Mouse (Mus musculus): Measurements from ENCODE around the gene Dkk2.
"Not testable (repeated sequence)": the region's sequence is repeated elsewhere in the genome, so short reads cannot be mapped to it uniquely, and the experiment has no call there.

Dkk2 gene

DNA sequence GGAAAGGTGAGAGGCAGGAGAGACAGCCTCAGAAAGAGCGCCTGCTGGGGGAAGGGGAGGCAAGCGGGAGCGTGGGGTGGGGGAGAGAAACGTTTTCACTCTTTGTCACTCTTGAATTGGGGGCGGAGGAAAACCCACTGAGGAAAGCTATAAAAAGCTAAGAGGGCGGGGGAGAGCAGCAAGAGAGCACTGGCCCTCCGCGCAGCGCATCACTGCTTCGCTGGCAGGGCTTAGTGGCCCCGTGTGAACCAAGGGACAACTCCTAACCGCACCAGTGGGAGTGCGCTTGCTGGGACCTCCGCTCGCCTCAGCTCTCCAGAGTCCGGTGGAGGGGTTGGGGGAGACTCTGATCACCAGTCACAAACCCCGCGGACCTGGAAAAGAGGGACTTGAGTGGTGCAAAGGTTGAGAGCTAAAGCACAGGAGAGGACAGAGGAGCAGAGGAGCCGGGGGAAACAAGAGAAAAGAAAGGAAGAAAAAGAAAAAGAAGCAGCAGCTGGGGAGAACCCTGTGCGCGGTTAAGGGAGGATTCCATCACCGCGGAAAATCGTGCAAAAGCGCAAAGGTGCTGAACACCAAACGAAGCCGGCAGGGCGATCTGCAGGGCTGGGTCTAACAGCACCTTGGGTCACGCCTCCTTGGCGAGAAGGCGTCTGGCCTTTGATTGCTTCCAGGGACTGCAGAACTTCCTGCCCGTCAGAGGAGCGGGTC lies at the start of gene Dkk2:
Dkk2 (plus strand) TSS at position 181 of the 711 bp plus-strand sequence.
- peak; percentile 70 for DNase-seq (ENCODE audit: low read depth)

- DNase-seq (ENCODE audit: low read depth), result peak; percentile 87
Measured at GRCm38 (mm10) chr3:132036704-132037103, 48.4 kb upstream of the Dkk2 start.

GRCm38 (mm10) chr3:132037670-132038069 lies 47.4 kb upstream of the Dkk2 start:
- peak; percentile 96 for DNase-seq (ENCODE audit: low read depth)

DNA sequence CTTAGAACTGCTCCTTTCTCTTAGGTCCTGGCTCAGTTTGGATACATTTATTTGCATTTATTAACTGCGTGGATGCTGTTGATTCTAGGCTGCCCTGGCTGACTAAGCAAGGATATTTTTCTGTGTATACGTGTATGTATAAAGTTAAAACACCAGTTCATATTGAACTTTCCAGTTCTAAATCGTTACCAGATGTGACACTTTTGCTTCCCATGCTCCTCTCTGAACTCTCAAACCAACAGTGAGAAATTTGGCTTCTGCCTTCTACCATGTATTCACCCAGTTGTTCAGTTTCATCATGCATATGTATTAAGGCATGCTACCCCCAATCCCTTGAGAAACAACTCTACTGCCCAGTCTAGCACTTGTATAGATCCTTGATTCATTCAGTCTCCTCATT lies 45.0 kb upstream of the Dkk2 start:
- no peak for DNase-seq (ENCODE audit: low read depth)

GRCm38 (mm10) chr3:132050884-132051457 lies 34.1 kb upstream of the Dkk2 start:
- DNase-seq (ENCODE audit: low read depth), result peak; percentile 48

GRCm38 (mm10) chr3:132062816-132063215 lies 22.3 kb upstream of the Dkk2 start:
- not testable (repeated sequence) for DNase-seq (ENCODE audit: low read depth)

- DNase-seq (ENCODE audit: low read depth), result no peak
Measured at GRCm38 (mm10) chr3:132063374-132063773, 21.7 kb upstream of the Dkk2 start.

DNA sequence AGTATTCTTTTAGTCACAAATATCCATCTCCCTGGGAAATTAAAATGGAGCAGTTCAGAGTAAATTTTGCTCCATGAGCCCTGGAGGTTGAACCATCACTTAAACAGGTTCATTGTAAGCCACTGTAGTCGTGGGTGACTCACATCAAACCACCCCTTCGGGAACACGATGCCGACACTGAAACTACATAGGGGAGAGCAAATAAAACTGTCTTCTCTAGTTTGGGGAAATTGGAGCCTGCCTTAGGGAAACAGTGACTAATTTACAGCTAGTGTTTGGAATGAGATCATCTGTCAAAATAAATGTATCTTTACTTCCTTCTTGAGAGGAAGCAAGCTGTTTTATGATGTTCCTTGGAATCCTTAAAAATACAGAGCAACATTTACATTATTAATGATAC lies 21.1 kb upstream of the Dkk2 start:
- peak; percentile 28 for DNase-seq (ENCODE audit: low read depth)

DNA sequence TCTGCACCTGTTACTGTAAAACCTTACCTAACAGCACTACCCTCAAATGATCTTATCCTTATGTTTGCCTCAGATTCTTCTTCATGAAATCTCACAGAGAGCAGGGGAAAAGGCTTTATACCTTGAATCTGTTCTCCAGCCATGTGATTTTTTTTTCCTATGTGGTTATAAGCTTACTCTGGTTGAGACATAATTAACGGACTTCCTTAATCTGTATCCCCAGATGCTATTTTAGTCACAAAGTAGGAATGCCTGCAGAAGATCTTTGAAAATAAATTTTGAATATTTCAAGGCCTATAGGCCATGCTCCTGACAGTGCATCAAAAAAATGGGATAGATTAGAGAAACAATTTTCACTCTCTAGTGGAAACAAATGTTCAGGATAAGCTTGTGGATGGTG lies 20.2 kb upstream of the Dkk2 start:
- DNase-seq (ENCODE audit: low read depth), result no peak

DNA sequence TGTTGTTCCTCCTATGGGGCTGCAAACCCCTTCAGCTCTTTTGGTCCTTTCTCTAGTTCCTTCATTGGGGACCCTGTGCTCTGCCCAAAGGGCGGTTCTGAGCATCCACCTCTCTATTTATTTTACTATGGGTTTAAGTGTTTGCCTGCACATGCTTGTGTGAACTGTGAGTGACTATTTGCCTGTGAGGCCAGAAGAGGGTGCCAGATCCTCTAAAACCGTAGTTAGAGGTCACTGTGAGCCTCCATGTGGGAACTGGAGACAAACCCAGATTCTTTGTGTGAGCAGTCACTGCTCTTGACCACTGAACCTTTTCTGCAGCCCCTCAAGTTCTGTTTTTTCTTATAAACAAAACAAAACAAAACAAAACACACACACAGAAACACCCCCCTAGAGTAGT lies 14.1 kb upstream of the Dkk2 start:
- DNase-seq (ENCODE audit: low read depth), result peak; percentile 50

DNA sequence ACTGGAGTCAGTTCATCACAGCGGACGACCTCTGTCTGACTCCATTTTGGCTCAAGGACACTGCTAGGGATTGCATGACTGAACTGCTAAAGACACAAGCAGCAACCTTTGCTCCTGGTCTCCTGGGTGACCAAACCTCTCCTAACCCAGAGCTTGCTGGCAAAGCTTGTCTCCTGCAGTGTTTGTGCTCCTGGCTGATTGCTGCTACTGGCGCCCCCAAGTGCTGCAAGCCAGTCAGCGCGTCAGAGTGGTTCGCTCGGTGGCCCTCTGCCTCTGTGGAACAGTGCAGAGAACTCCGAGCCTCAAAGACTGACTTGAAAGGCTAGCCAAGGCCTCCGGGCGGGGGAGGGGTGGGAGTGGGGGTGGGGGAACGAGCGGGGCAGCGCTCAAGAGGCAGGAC lies 1.1 kb upstream of the Dkk2 start:
- DNase-seq (ENCODE audit: low read depth), result peak; percentile 90

DNA sequence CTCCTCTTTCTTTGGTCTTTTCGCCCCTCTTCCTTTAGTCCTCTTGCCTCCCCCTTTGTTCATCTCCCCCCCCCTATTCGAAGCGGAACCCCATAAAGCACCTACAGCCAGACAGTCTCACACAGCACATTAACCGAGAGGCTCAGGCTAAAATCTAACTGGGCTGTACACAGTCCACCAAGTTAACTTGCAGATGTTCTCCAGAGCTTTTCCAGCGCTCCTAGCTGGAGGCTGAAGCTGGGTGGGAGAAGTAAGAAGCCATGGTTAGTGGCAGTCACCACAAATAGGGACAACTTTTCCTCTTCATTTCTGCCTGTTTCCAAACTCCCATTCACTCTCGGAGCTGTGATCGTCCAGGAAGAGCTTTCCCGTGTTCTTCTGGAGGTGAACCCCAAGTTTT lies 412 bp upstream of the Dkk2 start:
- peak; percentile 32 for DNase-seq (ENCODE audit: low read depth)

GRCm38 (mm10) chr3:132085823-132086350 lies 795 bp downstream of the Dkk2 start:
- DNase-seq (ENCODE audit: low read depth), result peak; percentile 38

DNA sequence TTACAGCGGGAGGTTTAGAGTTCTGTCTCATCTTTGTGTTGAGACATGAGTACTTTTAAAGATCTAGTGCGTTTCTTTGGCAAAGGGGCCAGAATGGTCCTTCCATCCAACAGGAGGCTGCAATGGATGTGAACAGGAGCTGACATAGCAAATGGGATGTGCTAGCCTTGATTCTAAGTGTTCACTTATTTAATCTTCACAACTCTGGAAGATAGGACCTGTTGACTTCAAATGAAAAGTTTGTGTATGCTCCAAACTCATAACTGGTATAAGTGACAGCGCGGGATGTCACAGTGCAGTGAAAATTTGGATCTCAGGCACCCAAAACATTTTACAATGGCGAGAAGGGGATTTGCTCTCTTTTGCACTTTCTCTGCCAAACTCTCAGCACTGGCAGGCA lies 1.4 kb downstream of the Dkk2 start:
- no peak for DNase-seq (ENCODE audit: low read depth)

DNA sequence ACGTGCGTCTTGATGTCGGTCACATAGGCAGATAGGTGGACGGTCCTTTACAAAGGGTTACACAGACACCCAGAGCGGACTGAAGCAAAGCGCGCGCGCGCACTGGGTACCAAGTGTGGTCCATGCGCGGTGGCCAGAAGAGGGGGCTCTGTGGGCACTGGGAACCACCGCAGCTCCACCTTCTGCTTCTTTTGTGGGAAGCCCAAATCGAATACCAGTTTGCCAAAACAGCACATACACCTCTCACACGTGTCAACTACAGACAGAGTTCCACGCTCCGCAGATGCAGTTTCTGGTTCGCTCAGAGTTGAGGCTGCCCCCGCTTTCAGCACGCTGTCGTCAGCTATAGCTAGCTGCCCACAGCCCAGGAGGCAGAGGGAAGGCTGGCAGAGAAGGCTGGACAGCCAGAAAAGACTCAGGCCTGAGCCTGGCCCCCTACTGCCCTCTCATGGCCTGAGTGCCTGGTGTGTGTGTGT lies 2.0 kb downstream of the Dkk2 start:
- DNase-seq (ENCODE audit: low read depth), result peak; percentile 92

DNA sequence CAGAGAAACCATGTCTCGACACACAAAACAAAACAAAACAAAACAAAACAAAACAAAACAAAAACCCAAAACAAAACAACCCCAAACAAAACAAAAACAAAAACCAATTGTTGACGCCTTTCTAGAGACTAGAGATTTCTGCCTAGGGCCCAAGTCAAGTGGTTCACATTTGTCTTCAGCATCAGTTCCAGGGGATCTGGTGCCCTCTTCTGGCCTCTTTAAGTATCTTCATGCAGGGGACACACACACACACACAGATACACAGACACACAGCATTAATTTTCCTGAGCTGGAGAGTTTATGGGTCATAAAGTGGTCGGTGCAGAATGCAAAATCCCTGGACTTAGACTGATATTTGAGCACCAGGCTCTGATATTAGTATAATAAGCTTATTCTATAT lies 7.9 kb downstream of the Dkk2 start:
- no peak for DNase-seq (ENCODE audit: low read depth)

DNA sequence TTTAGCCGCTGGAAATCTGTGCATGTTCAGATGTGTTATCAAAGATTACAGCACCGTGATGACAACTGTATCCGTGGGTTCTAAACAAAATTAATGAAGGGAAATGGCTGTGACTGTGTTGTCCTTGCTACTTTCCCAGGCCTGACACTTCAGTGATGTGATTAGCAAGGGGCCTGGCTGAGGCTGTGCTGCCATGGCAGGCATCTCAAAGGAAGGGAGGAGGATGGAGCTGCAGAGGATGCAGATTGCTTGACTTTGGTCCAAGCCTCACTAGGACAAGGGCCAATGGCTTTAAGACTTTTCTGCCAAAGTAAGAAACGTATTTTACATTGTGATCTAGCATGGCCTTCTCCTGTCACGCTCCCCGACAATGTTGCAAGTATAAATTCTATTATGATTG lies 11.2 kb downstream of the Dkk2 start:
- DNase-seq (ENCODE audit: low read depth), result no peak

DNA sequence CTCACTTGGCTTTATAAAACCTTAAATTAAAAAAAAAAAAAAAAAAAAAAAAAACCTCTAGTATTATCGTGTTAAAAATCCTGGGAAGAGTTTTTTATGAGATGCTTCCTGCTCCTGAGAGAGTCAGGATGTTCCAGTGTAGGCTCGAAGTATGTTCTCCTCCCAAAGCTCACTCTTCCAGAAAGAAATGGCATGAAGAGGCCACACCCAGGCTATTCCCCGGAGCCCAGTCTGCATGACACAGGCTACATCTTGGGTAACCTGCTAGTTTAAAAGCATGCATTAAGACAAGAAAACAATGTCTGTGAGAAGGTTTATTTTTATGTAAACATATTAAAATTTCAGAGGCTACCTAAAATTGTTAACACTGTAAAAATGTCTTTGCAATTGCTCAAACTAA lies 15.7 kb downstream of the Dkk2 start:
- no peak for DNase-seq (ENCODE audit: low read depth)

GRCm38 (mm10) chr3:132103020-132103419 lies 17.9 kb downstream of the Dkk2 start:
- DNase-seq (ENCODE audit: low read depth), result no peak

GRCm38 (mm10) chr3:132103454-132103853 lies 18.4 kb downstream of the Dkk2 start:
- peak; percentile 32 for DNase-seq (ENCODE audit: low read depth)

DNA sequence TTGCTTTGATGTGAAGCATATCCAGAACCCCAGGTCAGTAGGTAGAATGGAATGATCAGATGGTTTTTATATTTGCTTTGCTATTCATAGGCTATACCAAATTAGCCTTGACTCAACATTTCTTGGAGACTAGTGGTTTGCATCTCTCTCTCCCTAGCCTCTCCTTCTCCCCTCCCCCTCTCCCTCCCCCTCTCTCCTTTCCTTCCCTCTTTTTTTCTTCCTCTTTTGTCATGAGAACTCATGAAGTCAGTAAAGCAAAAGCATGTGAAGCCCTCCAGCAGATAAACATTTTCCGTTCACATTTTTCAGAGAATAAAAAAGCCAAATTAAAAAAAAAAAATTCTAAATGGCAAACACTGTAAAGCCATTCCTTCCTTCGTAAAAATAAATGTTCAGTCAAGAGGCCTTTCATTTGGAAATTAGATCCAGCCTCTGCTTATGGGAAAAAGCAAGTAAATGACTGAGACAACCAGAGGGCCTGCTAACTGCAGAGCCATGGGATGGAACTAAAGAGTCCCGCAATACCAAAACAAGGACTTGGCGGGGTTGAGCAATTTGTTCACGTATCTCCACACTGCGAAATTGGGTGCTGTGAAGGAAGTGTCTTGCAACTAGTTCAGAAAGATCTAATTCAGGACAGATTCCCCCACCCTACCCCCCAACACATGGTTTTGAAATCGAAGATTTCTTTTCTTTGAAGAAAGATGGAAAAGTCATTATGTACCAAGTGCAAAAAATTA lies 30.9 kb downstream of the Dkk2 start:
- DNase-seq (ENCODE audit: low read depth), result peak; percentile 44

GRCm38 (mm10) chr3:132121344-132121743 lies 36.3 kb downstream of the Dkk2 start:
- no peak for DNase-seq (ENCODE audit: low read depth)

DNA sequence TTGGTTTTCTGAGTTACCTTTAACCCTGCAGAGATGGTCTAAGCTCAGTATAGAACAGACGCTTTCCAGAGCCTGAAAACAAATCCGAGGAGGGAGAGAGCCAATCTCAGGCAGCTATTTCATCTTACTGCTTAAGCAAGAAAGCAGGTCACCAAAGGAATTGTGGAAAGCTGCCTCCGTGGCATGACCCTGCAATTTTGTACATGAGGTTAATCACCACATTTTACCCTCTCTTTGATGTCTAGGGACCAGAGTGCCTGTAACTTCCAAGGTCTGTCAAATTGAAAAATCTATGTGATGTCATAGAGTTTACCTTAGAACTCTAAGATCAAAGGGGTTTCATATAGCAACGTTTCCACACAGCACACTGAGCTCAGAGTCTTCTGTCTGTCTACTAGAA lies 37.5 kb downstream of the Dkk2 start:
- DNase-seq (ENCODE audit: low read depth), result no peak
